In the genomic region with DNA sequence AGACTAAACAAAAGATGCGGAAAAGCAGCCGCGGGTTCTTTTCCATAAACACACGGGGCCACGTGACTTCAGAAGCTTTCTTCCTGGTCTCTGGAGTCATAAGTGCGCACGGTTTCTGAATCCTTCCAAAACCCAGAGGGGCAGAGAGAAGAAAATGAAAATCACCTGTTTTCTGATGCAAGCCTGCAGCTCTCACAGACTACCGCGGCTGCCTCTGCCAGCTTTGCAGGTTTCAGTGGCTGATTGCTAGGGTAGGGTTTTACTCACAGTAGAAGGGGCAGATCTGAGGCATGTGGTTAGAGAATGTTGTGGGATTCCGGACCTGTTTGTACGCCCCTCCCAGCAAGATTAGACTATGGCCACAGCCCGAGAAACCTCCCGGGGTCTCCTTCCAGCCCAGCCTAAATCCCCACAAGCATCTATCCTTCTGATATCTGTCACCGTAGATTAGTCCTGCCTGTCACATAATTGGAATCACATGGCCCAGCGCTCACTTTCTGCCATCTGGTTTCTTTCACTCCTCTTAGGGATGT, we compare ENCODE assay signal across 8 mouse cellular contexts. TPM values are rescaled to one million over a fixed set of nuclear protein-coding genes. Genes with fewer than 3 reads are reported as not detected.
DNase-seq lines count a peak whose midpoint lies in the region; ATAC-seq and TF ChIP-seq lines count a peak whose summit lies in the region.
"Had no signal": no experiment of that assay in that cellular context is flagged by ENCODE, and none has a peak within 500 bp of the region (broad histone marks: within the 10 kb centered on the region; RNA-seq: fewer than 3 reads in every experiment).

No protein-coding gene starts in this region.

- DNase-seq in brain, embryonic 14.5 days (ENCODE audit: low read depth): peak; percentile 69
- DNase-seq in hindbrain, embryonic 11.5 days (ENCODE audit: low spot score): peak; percentile 52
- peak; percentile 89 for DNase-seq in midbrain, embryonic 11.5 days (ENCODE audit: low spot score, missing footprints)
- DNase-seq in frontal cortex, postnatal 14 days (ENCODE audit: low spot score in 2 of 2): no peak
- no peak for DNase-seq in right cerebral cortex, postnatal 36 days (ENCODE audit: low spot score in 2 of 2)
- DNase-seq: liver had no signal

- TF ChIP-seq CTCF in C2C12 (IDR thresholded peaks at IDR 0.05; ENCODE audit: control insufficient read depth, insufficient read depth, insufficient read length): no peak
- no peak for TF ChIP-seq CTCF in brain, embryonic 14.5 days (IDR thresholded peaks at IDR 0.05; ENCODE audit: borderline replicate concordance, extremely low read depth, insufficient read depth, insufficient read length)

- TF ChIP-seq POLR2A in brain, embryonic 14.5 days (IDR thresholded peaks at IDR 0.05; ENCODE audit: borderline replicate concordance, extremely low read depth, insufficient read depth, insufficient read length, poor library complexity, severe bottlenecking): no peak

- H3K79me2 ChIP-seq in C2C12 (ENCODE audit: control insufficient read depth, insufficient read depth): no peaks in the 10 kb centered on the region

- H3K4me3 ChIP-seq in C2C12 (ENCODE audit: insufficient read depth, poor library complexity, severe bottlenecking): no peak overlapping the region
- no peak overlapping the region for H3K4me3 ChIP-seq in hindbrain, embryonic 11.5 days (ENCODE audit: low read depth, low read length)
- no peak overlapping the region for H3K4me3 ChIP-seq in midbrain, embryonic 11.5 days (ENCODE audit: low read depth, low read length)
- H3K4me3 ChIP-seq in kidney, embryonic 16.5 days (ENCODE audit: low read length): no peak overlapping the region

- H3K79me3 ChIP-seq in C2C12 (ENCODE audit: low read depth): no peaks in the 10 kb centered on the region

- no peak overlapping the region for H3ac ChIP-seq in C2C12 (ENCODE audit: control insufficient read depth, insufficient read length, low read depth)

- WGBS in hindbrain, embryonic 11.5 days: 42% methylated on average over 15 of the region's 15 CpGs
- 35% methylated on average over 15 of the region's 15 CpGs for WGBS in midbrain, embryonic 11.5 days
- 66% methylated on average over 15 of the region's 15 CpGs for WGBS in kidney, embryonic 16.5 days

- H3K4me1 ChIP-seq in hindbrain, embryonic 11.5 days (replicated peaks; ENCODE audit: control insufficient read depth, insufficient read depth, low read length): no peaks in the 10 kb centered on the region
- H3K4me1 ChIP-seq in midbrain, embryonic 11.5 days (ENCODE audit: control insufficient read depth, insufficient read depth, low read length): peaks cover 3% of the 10 kb centered on the region; the same call in 1 of the 2 replicates
- no peaks in the 10 kb centered on the region for H3K4me1 ChIP-seq in kidney, embryonic 16.5 days (ENCODE audit: insufficient read depth, low read length)

- no peak for ATAC-seq in hindbrain, embryonic 11.5 days (ENCODE audit: low FRiP score)
- ATAC-seq in midbrain, embryonic 11.5 days (ENCODE audit: low FRiP score): no peak
- ATAC-seq in kidney, embryonic 16.5 days (ENCODE audit: low FRiP score, low TSS enrichment): no peak

- H3K36me3 ChIP-seq in C2C12 (ENCODE audit: control insufficient read depth, insufficient read depth): no peaks in the 10 kb centered on the region
- no peaks in the 10 kb centered on the region for H3K36me3 ChIP-seq in hindbrain, embryonic 11.5 days (ENCODE audit: control insufficient read depth, insufficient read depth, low read length)
- H3K36me3 ChIP-seq in midbrain, embryonic 11.5 days (ENCODE audit: control insufficient read depth, insufficient read depth, low read length): no peaks in the 10 kb centered on the region
- H3K36me3 ChIP-seq in kidney, embryonic 16.5 days (ENCODE audit: insufficient read depth, low read length): no peaks in the 10 kb centered on the region

- H3K27ac ChIP-seq in hindbrain, embryonic 11.5 days (ENCODE audit: low read depth, low read length): no peak overlapping the region
- no peak overlapping the region for H3K27ac ChIP-seq in midbrain, embryonic 11.5 days (ENCODE audit: low read depth, low read length)
- no peak overlapping the region for H3K27ac ChIP-seq in kidney, embryonic 16.5 days (ENCODE audit: low read length)

- no peak overlapping the region for H3K4me2 ChIP-seq in hindbrain, embryonic 11.5 days (replicated peaks; ENCODE audit: low read depth, low read length)
- no peak overlapping the region for H3K4me2 ChIP-seq in midbrain, embryonic 11.5 days
- H3K4me2 ChIP-seq in kidney, embryonic 16.5 days (replicated peaks; ENCODE audit: low read depth, low read length): no peak overlapping the region

- H3K9me3 ChIP-seq in hindbrain, embryonic 11.5 days (ENCODE audit: control insufficient read depth, low read length): no peaks in the 10 kb centered on the region
- no peaks in the 10 kb centered on the region for H3K9me3 ChIP-seq in midbrain, embryonic 11.5 days (ENCODE audit: control insufficient read depth, low read length)
- no peaks in the 10 kb centered on the region for H3K9me3 ChIP-seq in kidney, embryonic 16.5 days (ENCODE audit: low read length)

- no peaks in the 10 kb centered on the region for H3K27me3 ChIP-seq in C2C12 (ENCODE audit: control insufficient read depth, insufficient read depth, insufficient read length)
- H3K27me3 ChIP-seq in hindbrain, embryonic 11.5 days (ENCODE audit: control insufficient read depth, insufficient read depth, low read length): no peaks in the 10 kb centered on the region
- no peaks in the 10 kb centered on the region for H3K27me3 ChIP-seq in midbrain, embryonic 11.5 days (ENCODE audit: control insufficient read depth, insufficient read depth, low read length)
- no peaks in the 10 kb centered on the region for H3K27me3 ChIP-seq in kidney, embryonic 16.5 days (ENCODE audit: insufficient read depth, low read length)

- H3K9ac ChIP-seq in hindbrain, embryonic 11.5 days (ENCODE audit: low read depth, low read length): no peak overlapping the region
- no peak overlapping the region for H3K9ac ChIP-seq in midbrain, embryonic 11.5 days (ENCODE audit: low read length)
- H3K9ac ChIP-seq in kidney, embryonic 16.5 days (replicated peaks; ENCODE audit: low read length): no peak overlapping the region

TF ChIP-seq in C2C12, 6 proteins besides CTCF, POLR2A, EP300 and RAD21:
- no peak for TF ChIP-seq FOSL1 (IDR thresholded peaks at IDR 0.05; ENCODE audit: insufficient read depth, low read length, poor library complexity, severe bottlenecking)
- TF ChIP-seq MAX (IDR thresholded peaks at IDR 0.05): no peak
- TF ChIP-seq CEBPB (IDR thresholded peaks at IDR 0.05; ENCODE audit: low read depth): no peak
- TF ChIP-seq MYOD1 (IDR thresholded peaks at IDR 0.05; ENCODE audit: control insufficient read depth, insufficient read length, low read depth): no peak
- TF ChIP-seq USF1 (IDR thresholded peaks at IDR 0.05; ENCODE audit: low read depth): peak; percentile 38
- no peak for TF ChIP-seq MYOG (IDR thresholded peaks at IDR 0.05; ENCODE audit: control insufficient read depth, extremely low read depth, insufficient read length)

RNA-seq across cellular contexts. Expression of a gene that starts 21.9 kb away (rescaled TPM):
- 0.16 TPM for polyA plus RNA-seq in C2C12 (2012; fragmentation: generic; extraction: Trizol)
- polyA plus RNA-seq in brain, embryonic 14.5 days (2012; rRNA removed): 49.4 and 55.7 TPM in 2 replicates
- polyA plus RNA-seq in hindbrain, embryonic 11.5 days (2014; fragmentation: Nextera tagmentation; extraction: Ambion mirVana): 20.9 and 21.7 TPM in 2 replicates
- polyA plus RNA-seq in midbrain, embryonic 11.5 days (2014; fragmentation: Nextera tagmentation; extraction: Ambion mirVana): 16.5 and 19.8 TPM in 2 replicates
- 15.7 and 17.8 TPM in 2 replicates for polyA plus RNA-seq in kidney, embryonic 16.5 days (2015; fragmentation: Nextera tagmentation; extraction: Ambion mirVana)

RNA-seq across cellular contexts. Expression of a gene that starts 56.8 kb away (rescaled TPM):
- 5.3 TPM for polyA plus RNA-seq in C2C12 (2012; fragmentation: generic; extraction: Trizol)
- 10.1 and 12.5 TPM in 2 replicates for polyA plus RNA-seq in brain, embryonic 14.5 days (2012; rRNA removed)
- polyA plus RNA-seq in hindbrain, embryonic 11.5 days (2014; fragmentation: Nextera tagmentation; extraction: Ambion mirVana): 8.7 and 10.0 TPM in 2 replicates
- 8.7 and 10.8 TPM in 2 replicates for polyA plus RNA-seq in midbrain, embryonic 11.5 days (2014; fragmentation: Nextera tagmentation; extraction: Ambion mirVana)
- polyA plus RNA-seq in kidney, embryonic 16.5 days (2015; fragmentation: Nextera tagmentation; extraction: Ambion mirVana): 7.8 and 8.2 TPM in 2 replicates

Comparison
In these comparisons a context has a peak if more than half of its experiments do, and no peak if none do; other contexts are left out.
1. DNase-seq: peak in brain, embryonic 14.5 days (single experiment), hindbrain, embryonic 11.5 days (single experiment) and midbrain, embryonic 11.5 days (single experiment); none in frontal cortex, postnatal 14 days (0 of 2) and right cerebral cortex, postnatal 36 days (0 of 2).
2. RNA of a gene that starts 21.9 kb away (polyA plus RNA-seq): 49.4 to 55.7 TPM in brain, embryonic 14.5 days, 20.9 to 21.7 TPM in hindbrain, embryonic 11.5 days, 16.5 to 19.8 TPM in midbrain, embryonic 11.5 days and 15.7 to 17.8 TPM in kidney, embryonic 16.5 days; 0.16 TPM in C2C12 (single experiment); every median in the first group is over 10 times any median in the second.